Mouse (Mus musculus) heart, embryonic 13.5 days (tissue): ENCODE results near the gene Ccdc92b. TPM values are rescaled to one million over a fixed set of nuclear protein-coding genes. Genes with fewer than 3 reads are reported as not detected.

Source experiments
- ATAC-seq: fragments of 200-750 bp; cut with Nextera tagmentation; 2 replicates; pipeline ENCODE4 v1.8.0; 2017; ENCODE audit warnings: moderate TSS enrichment; ENCODE audit not compliant: insufficient number of reproducible peaks, low FRiP score, low TSS enrichment; ENCODE audit errors: extremely low read depth
- H3K27ac ChIP-seq: fragments of 300-500 bp; sonication (generic); replicated peaks from 2 replicates; pipeline ENCODE4 v1.5.1; 2015; ENCODE audit warnings: moderate library complexity, mild to moderate bottlenecking, inconsistent platforms
- H3K27me3 ChIP-seq: fragments of 300-500 bp; sonication (generic); replicated peaks from 2 replicates; pipeline ENCODE4 v1.6.1; 2015; ENCODE audit warnings: mild to moderate bottlenecking, inconsistent platforms
- H3K36me3 ChIP-seq: fragments of 300-500 bp; sonication (generic); 2 replicates; pipeline ENCODE4 v1.6.1; 2015; ENCODE audit warnings: mild to moderate bottlenecking, inconsistent platforms
- H3K4me1 ChIP-seq: fragments of 300-500 bp; sonication (generic); 2 replicates; pipeline ENCODE4 v1.6.1; 2015; ENCODE audit warnings: inconsistent platforms
- H3K4me2 ChIP-seq: fragments of 300-500 bp; sonication (generic); 2 replicates; pipeline ENCODE4 v1.6.1; 2015; ENCODE audit warnings: inconsistent platforms, mild to moderate bottlenecking, moderate library complexity
- H3K4me3 ChIP-seq: fragments of 300-500 bp; sonication (generic); 2 replicates; pipeline ENCODE4 v1.5.1; 2015; ENCODE audit warnings: moderate library complexity, mild to moderate bottlenecking, inconsistent platforms
- H3K9ac ChIP-seq: fragments of 300-500 bp; sonication (generic); 2 replicates; pipeline ENCODE4 v1.6.1; 2015; ENCODE audit warnings: inconsistent platforms, mild to moderate bottlenecking, moderate library complexity
- H3K9me3 ChIP-seq: fragments of 300-500 bp; sonication (generic); 2 replicates; pipeline ENCODE4 v1.6.1; 2016; ENCODE audit warnings: inconsistent platforms
- WGBS: fragments of 180-500 bp; shearing (Covaris S2); methylation state at CpG from one replicate; pipeline ENCODE4 v1.1.7; 2015; ENCODE audit warnings: mixed read lengths; 5-methylcytosine and 5-hydroxymethylcytosine counted together
- polyA plus RNA-seq: library from polyadenylated mRNA; unstranded; fragments of >200 nt; fragmentation: Nextera tagmentation; extraction: Ambion mirVana; gene quantifications from 2 replicates; pipeline ENCODE4 v1.2.1, GENCODE M21; 2015

Ccdc92b gene
- polyA plus RNA-seq, 1 experiment from 2014 or later = 0.96 TPM

DNA sequence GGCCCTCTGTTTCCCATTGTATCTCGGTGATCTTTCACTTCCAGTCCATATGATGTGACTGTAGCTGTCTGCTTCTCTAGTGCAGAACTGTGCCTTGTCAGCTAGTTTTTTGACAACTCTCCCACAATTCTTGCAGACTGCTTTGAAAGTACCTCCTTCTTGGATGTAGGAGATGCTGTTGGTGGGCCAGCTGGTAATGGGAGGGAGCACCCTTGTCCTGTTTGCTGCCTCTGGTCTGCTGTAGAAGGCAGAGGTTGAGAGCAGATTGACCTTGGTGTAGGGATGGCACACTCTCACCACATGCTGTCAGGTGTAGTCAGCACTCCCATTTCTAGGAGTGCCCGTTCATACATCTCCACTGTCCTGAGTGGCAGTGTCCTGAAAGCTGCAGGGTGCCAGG lies 49.6 kb downstream of the Ccdc92b start:
- no peak for ATAC-seq
- no peak overlapping the region for H3K4me2 ChIP-seq
- H3K9ac ChIP-seq = no peak overlapping the region
- no peak overlapping the region for H3K4me3 ChIP-seq
- H3K4me1 ChIP-seq = no peaks in the 10 kb centered on the region
- H3K27ac ChIP-seq = no peak overlapping the region
- H3K27me3 ChIP-seq = no peaks in the 10 kb centered on the region
- H3K36me3 ChIP-seq = peaks cover 80% of the 10 kb centered on the region
- WGBS = 81% methylated on average over 2 of the region's 2 CpGs
- H3K9me3 ChIP-seq = no peaks in the 10 kb centered on the region

- H3K9ac ChIP-seq = no peak overlapping the region
- H3K27me3 ChIP-seq = no peaks in the 10 kb centered on the region
- H3K27ac ChIP-seq = no peak overlapping the region
- no peak for ATAC-seq
- no peak overlapping the region for H3K4me2 ChIP-seq
- H3K4me3 ChIP-seq = no peak overlapping the region
- H3K36me3 ChIP-seq = peaks cover 80% of the 10 kb centered on the region
- no peaks in the 10 kb centered on the region for H3K9me3 ChIP-seq
- H3K4me1 ChIP-seq = no peaks in the 10 kb centered on the region
Measured at GRCm38 (mm10) chr11:74670151-74670550, 50.7 kb downstream of the Ccdc92b start.

DNA sequence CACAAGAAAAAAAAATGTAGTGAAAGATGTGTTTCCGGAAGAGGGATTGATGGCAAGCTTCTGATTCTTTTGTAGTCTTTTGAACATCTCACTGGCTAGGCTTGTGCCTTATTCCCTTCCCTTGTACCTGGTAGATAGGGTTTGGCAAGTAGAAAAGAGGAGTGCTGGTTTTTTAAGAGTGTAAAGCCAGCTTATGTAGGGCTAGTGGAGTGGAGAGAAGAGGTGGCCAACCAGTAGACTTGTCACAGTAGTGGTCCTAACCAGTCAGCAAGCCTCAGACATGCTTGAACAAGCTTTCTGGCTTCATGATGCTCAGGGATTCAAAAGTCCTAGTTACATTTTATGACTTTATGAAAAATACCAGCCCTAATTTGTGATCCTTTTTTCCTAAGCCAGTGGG lies 51.6 kb downstream of the Ccdc92b start:
- no peak overlapping the region for H3K9ac ChIP-seq
- H3K4me1 ChIP-seq = no peaks in the 10 kb centered on the region
- H3K4me3 ChIP-seq = no peak overlapping the region
- no peak overlapping the region for H3K27ac ChIP-seq
- WGBS = 83% methylated on average over 1 of the region's 1 CpGs
- H3K27me3 ChIP-seq = no peaks in the 10 kb centered on the region
- H3K4me2 ChIP-seq = no peak overlapping the region
- ATAC-seq = no peak
- H3K9me3 ChIP-seq = no peaks in the 10 kb centered on the region
- peaks cover 79% of the 10 kb centered on the region for H3K36me3 ChIP-seq

GRCm38 (mm10) chr11:74671839-74672238 lies 52.4 kb downstream of the Ccdc92b start:
- Histone ChIP-seq H3K9ac (no peak overlapping the region), H3K4me2 (no peak overlapping the region), H3K36me3 (peaks cover 78% of the 10 kb centered on the region), H3K4me3 (no peak overlapping the region), H3K27me3 (no peaks in the 10 kb centered on the region), H3K4me1 (no peaks in the 10 kb centered on the region), H3K27ac (no peak overlapping the region), H3K9me3 (no peaks in the 10 kb centered on the region)
- WGBS = 81% methylated on average over 5 of the region's 5 CpGs
- ATAC-seq = no peak

- no peak overlapping the region for H3K4me2 ChIP-seq
- ATAC-seq = no peak
- H3K36me3 ChIP-seq = peaks cover 78% of the 10 kb centered on the region
- 73% methylated on average over 6 of the region's 6 CpGs for WGBS
- no peak overlapping the region for H3K4me3 ChIP-seq
- H3K9me3 ChIP-seq = no peaks in the 10 kb centered on the region
- no peak overlapping the region for H3K9ac ChIP-seq
- no peaks in the 10 kb centered on the region for H3K4me1 ChIP-seq
- no peaks in the 10 kb centered on the region for H3K27me3 ChIP-seq
- H3K27ac ChIP-seq = no peak overlapping the region
Measured at GRCm38 (mm10) chr11:74672901-74673513, 53.6 kb downstream of the Ccdc92b start.

DNA sequence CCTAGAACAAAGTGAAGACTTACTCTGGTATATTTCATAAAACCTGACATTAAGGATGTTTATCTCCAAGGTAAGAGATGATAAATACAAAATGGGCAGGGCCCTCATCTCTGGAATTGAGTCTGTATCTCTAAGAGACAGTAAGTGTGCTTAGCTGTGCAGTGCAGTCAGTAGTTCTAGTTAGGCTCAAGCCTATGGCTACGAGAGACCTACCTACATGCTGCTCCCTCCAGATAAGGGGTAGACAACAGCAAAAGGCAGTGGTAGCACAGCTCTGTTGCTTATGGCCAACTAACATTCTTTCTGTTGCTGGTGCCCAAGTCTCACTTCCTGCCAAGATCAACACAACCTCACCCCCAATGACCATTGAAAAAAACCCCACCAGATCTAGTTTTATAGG lies 54.2 kb downstream of the Ccdc92b start:
- Histone ChIP-seq H3K4me2 (no peak overlapping the region), H3K9me3 (no peaks in the 10 kb centered on the region), H3K9ac (no peak overlapping the region), H3K4me3 (no peak overlapping the region), H3K27ac (no peak overlapping the region), H3K4me1 (no peaks in the 10 kb centered on the region), H3K36me3 (peaks cover 78% of the 10 kb centered on the region), H3K27me3 (no peaks in the 10 kb centered on the region)
- no peak for ATAC-seq
- 57% methylated on average over 1 of the region's 1 CpGs for WGBS

DNA sequence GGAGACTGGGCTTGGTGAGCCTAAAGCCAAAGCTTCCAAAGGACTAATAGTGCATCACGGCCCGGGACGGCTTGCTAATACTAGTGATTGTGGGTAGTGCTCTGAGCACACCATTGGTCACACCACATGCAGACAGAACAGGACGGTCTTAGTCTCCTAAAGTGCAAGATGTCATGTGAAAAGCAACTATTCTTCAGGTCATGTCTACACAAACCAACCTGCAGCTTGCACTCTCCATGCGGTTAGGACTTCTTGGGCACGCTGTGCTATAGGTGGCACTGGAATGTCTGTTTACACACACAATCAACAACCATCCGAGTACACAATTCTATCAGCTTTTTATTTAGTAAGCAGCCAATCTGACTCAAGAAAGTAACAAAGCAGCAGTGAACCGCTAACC lies 55.3 kb downstream of the Ccdc92b start:
- peaks cover 78% of the 10 kb centered on the region for H3K36me3 ChIP-seq
- no peak overlapping the region for H3K4me2 ChIP-seq
- no peak overlapping the region for H3K4me3 ChIP-seq

GRCm38 (mm10) chr11:74675156-74675555 lies 55.8 kb downstream of the Ccdc92b start:
- no peak overlapping the region for H3K4me3 ChIP-seq
- WGBS = 85% methylated on average over 4 of the region's 4 CpGs
- no peak; the same call in 1 of the 2 replicates for ATAC-seq
- no peaks in the 10 kb centered on the region for H3K4me1 ChIP-seq
- H3K27ac ChIP-seq = no peak overlapping the region
- no peaks in the 10 kb centered on the region for H3K9me3 ChIP-seq
- H3K9ac ChIP-seq = no peak overlapping the region
- H3K27me3 ChIP-seq = no peaks in the 10 kb centered on the region
- H3K4me2 ChIP-seq = no peak overlapping the region
- H3K36me3 ChIP-seq = peaks cover 78% of the 10 kb centered on the region

More for the DNA sequence above, 55.3 kb downstream of the Ccdc92b start:
- Histone ChIP-seq H3K4me1 (no peaks in the 10 kb centered on the region), H3K27me3 (no peaks in the 10 kb centered on the region), H3K27ac (no peak overlapping the region), H3K9ac (no peak overlapping the region), H3K9me3 (no peaks in the 10 kb centered on the region)
- 97% methylated on average over 8 of the region's 8 CpGs for WGBS
- no peak for ATAC-seq

Other genes starting within 250 kb of the Ccdc92b start
- 3.1 and 4.0 TPM in 2 replicates for gene Rap1gap2, start 8.7 kb upstream of the Ccdc92b start, polyA plus RNA-seq
- gene Cluh, start 29.9 kb downstream of the Ccdc92b start, polyA plus RNA-seq = 45.9 and 47.2 TPM in 2 replicates
- gene Pafah1b1, start 105.1 kb downstream of the Ccdc92b start, polyA plus RNA-seq = 34.6 and 47.6 TPM in 2 replicates
- gene Mettl16, start 151.2 kb downstream of the Ccdc92b start, polyA plus RNA-seq = 29.2 and 32.8 TPM in 2 replicates
- 3.3 and 3.5 TPM in 2 replicates for gene Mnt, start 211.3 kb downstream of the Ccdc92b start, polyA plus RNA-seq